Mouse (Mus musculus) large intestine, adult 2 months (tissue): ENCODE results near the gene Olfr1162. TPM values are rescaled to one million over a fixed set of nuclear protein-coding genes. Genes with fewer than 3 reads are reported as not detected.
"Not testable (repeated sequence)": the region's sequence is repeated elsewhere in the genome, so short reads cannot be mapped to it uniquely, and the experiment has no call there.

Experiments
- DNase-seq: peaks from one replicate; pipeline ENCODE4 v3.0.0-alpha.2; 2012; ENCODE audit warnings: low read depth, low spot score
- WGBS: fragments of 180-500 bp; shearing (Covaris S2); methylation state at CpG from one replicate; pipeline ENCODE4 v1.1.7; 2018; 5-methylcytosine and 5-hydroxymethylcytosine counted together
- polyA plus RNA-seq: library from polyadenylated mRNA; depleted of rRNA; stranded (reverse); fragments of >200 nt; gene quantifications from 2 replicates; pipeline ENCODE4 v1.2.3, GENCODE M21; 2012; rRNA removed

Gene Olfr1162
- polyA plus RNA-seq, result not detected in 2 replicates

- no peak for DNase-seq
- WGBS, result 79% methylated on average over 1 of the region's 1 CpGs
Observed at GRCm38 (mm10) chr2:88051029-88051428, at the start of gene Olfr1162. TSS of gene Olfr1162 (minus strand) at chr2:88051129.

- no peak for DNase-seq
- WGBS, result 64% methylated on average over 4 of the region's 4 CpGs
Observed at GRCm38 (mm10) chr2:88093866-88094265, 42.9 kb upstream of the Olfr1162 start, which contains the start of gene Olfr1164. TSS of gene Olfr1164 (minus strand) at chr2:88093966.

GRCm38 (mm10) chr2:88071730-88072129, 20.8 kb upstream of the Olfr1162 start, which contains the start of gene Olfr1163:
TSS of gene Olfr1163 (minus strand) at chr2:88071830.
- DNase-seq, result no peak

- no peak for DNase-seq
- WGBS, result 87% methylated on average over 2 of the region's 2 CpGs
Observed at GRCm38 (mm10) chr2:88063587-88063986, 12.7 kb upstream of the Olfr1162 start.

GRCm38 (mm10) chr2:88037599-88037998, 13.3 kb downstream of the Olfr1162 start, which contains the start of gene Olfr73:
TSS of gene Olfr73 (minus strand) at chr2:88037699.
- DNase-seq, result no peak

- not testable (repeated sequence) for DNase-seq
- WGBS, result 67% methylated on average over 1 of the region's 1 CpGs
Observed at GRCm38 (mm10) chr2:88022474-88022873, 28.5 kb downstream of the Olfr1162 start, which contains the start of gene Olfr1161. TSS of gene Olfr1161 (plus strand) at chr2:88022774.

GRCm38 (mm10) chr2:88007515-88008318, 43.2 kb downstream of the Olfr1162 start, which contains the start of gene Olfr1160:
TSS of gene Olfr1160 (minus strand) at chr2:88008268.
- no peak for DNase-seq

Other genes with a start within 250 kb of the Olfr1162 start
- gene Olfr1145, start 241.3 kb downstream of the Olfr1162 start, polyA plus RNA-seq, result not detected in 2 replicates
- gene Olfr1148, start 220.6 kb downstream of the Olfr1162 start, polyA plus RNA-seq, result not detected in 2 replicates
- gene Olfr1150-ps1, start 207.1 kb downstream of the Olfr1162 start, polyA plus RNA-seq, result not detected in 2 replicates
- gene Olfr1151, start 195.3 kb downstream of the Olfr1162 start, polyA plus RNA-seq, result not detected in 2 replicates
- gene Olfr1152, start 184.6 kb downstream of the Olfr1162 start, polyA plus RNA-seq, result not detected in 2 replicates
- not detected in 2 replicates for gene Olfr1153, start 156.2 kb downstream of the Olfr1162 start, polyA plus RNA-seq
- not detected in 2 replicates for gene Olfr1154, start 146.0 kb downstream of the Olfr1162 start, polyA plus RNA-seq
- not detected in 2 replicates for gene Olfr1155, start 106.0 kb downstream of the Olfr1162 start, polyA plus RNA-seq
- not detected in 2 replicates for gene Olfr1156, start 98.0 kb downstream of the Olfr1162 start, polyA plus RNA-seq
- gene Olfr1157, start 82.8 kb downstream of the Olfr1162 start, polyA plus RNA-seq, result not detected in 2 replicates
- not detected in 2 replicates for gene Olfr74, start 76.5 kb downstream of the Olfr1162 start, polyA plus RNA-seq
- gene Olfr1158, start 61.0 kb downstream of the Olfr1162 start, polyA plus RNA-seq, result not detected in 2 replicates
- gene Olfr1160, start 42.9 kb downstream of the Olfr1162 start, polyA plus RNA-seq, result not detected in 2 replicates
- not detected in 2 replicates for gene Olfr1161, start 28.4 kb downstream of the Olfr1162 start, polyA plus RNA-seq
- gene Olfr73, start 13.4 kb downstream of the Olfr1162 start, polyA plus RNA-seq, result not detected in 2 replicates
- not detected in 2 replicates for gene Olfr1163, start 20.7 kb upstream of the Olfr1162 start, polyA plus RNA-seq
- gene Olfr1164, start 42.8 kb upstream of the Olfr1162 start, polyA plus RNA-seq, result not detected in 2 replicates
- not detected in 2 replicates for gene Olfr1166, start 77.1 kb upstream of the Olfr1162 start, polyA plus RNA-seq
- gene Olfr1167, start 104.1 kb upstream of the Olfr1162 start, polyA plus RNA-seq, result not detected in 2 replicates
- not detected in 2 replicates for gene Olfr1168, start 130.8 kb upstream of the Olfr1162 start, polyA plus RNA-seq
- gene Olfr1170, start 177.2 kb upstream of the Olfr1162 start, polyA plus RNA-seq, result not detected in 2 replicates
- gene Olfr1173, start 228.7 kb upstream of the Olfr1162 start, polyA plus RNA-seq, result not detected in 2 replicates